Mouse (Mus musculus) retina, postnatal 7 days (tissue): ENCODE results near the gene Fam136a.
A peak's percentile ranks its signal among the peaks of the same experiment; 100 is the strongest.
"Not testable (repeated sequence)": the region's sequence is repeated elsewhere in the genome, so short reads cannot be mapped to it uniquely, and the experiment has no call there.

Experiments
- DNase-seq: peaks from one replicate; pipeline ENCODE4 v3.0.0-alpha.2; 2012; ENCODE audit warnings: low read depth, low spot score

Fam136a gene

GRCm38 (mm10) chr6:86366853-86367249 is 1.4 kb downstream of the Fam136a start:
- DNase-seq: no peak

- no peak for DNase-seq
These were observed 3.0 kb downstream of the Fam136a start for GRCm38 (mm10) chr6:86368479-86368878.

- DNase-seq: no peak
These were observed 4.8 kb downstream of the Fam136a start for GRCm38 (mm10) chr6:86370093-86370713.

- DNase-seq: no peak
These were observed 5.4 kb downstream of the Fam136a start, which contains the start of gene Snrpg for GRCm38 (mm10) chr6:86370764-86371339. Snrpg (plus strand) TSS chr6:86371304.

- peak; percentile 91 for DNase-seq
These were observed 6.0 kb downstream of the Fam136a start for GRCm38 (mm10) chr6:86371340-86371911.

GRCm38 (mm10) chr6:86371950-86372516 is 6.6 kb downstream of the Fam136a start:
- no peak for DNase-seq

GRCm38 (mm10) chr6:86373556-86373955 is 8.1 kb downstream of the Fam136a start:
- DNase-seq: no peak

- no peak for DNase-seq
These were observed 12.9 kb downstream of the Fam136a start for GRCm38 (mm10) chr6:86378341-86378740.

GRCm38 (mm10) chr6:86380112-86380511 is 14.7 kb downstream of the Fam136a start:
- DNase-seq: not testable (repeated sequence)

- no peak for DNase-seq
These were observed 17.1 kb downstream of the Fam136a start for GRCm38 (mm10) chr6:86382551-86382950.

GRCm38 (mm10) chr6:86383370-86383769 is 17.9 kb downstream of the Fam136a start:
- DNase-seq: no peak

- no peak for DNase-seq
These were observed 19.2 kb downstream of the Fam136a start for GRCm38 (mm10) chr6:86384692-86385091.

- DNase-seq: no peak
These were observed 20.1 kb downstream of the Fam136a start for GRCm38 (mm10) chr6:86385362-86386104.

GRCm38 (mm10) chr6:86387313-86387712 is 21.9 kb downstream of the Fam136a start:
- DNase-seq: no peak

- no peak for DNase-seq
These were observed 23.0 kb downstream of the Fam136a start for GRCm38 (mm10) chr6:86388461-86388860.

- DNase-seq: no peak
These were observed 25.9 kb downstream of the Fam136a start for GRCm38 (mm10) chr6:86391326-86391725.

GRCm38 (mm10) chr6:86393187-86393586 is 27.7 kb downstream of the Fam136a start:
- DNase-seq: no peak

- no peak for DNase-seq
These were observed 28.8 kb downstream of the Fam136a start for GRCm38 (mm10) chr6:86394078-86394720.

- DNase-seq: no peak
These were observed 29.6 kb downstream of the Fam136a start for GRCm38 (mm10) chr6:86395021-86395420.

- DNase-seq: no peak
These were observed 30.5 kb downstream of the Fam136a start for GRCm38 (mm10) chr6:86395969-86396368.

- peak; percentile 71 for DNase-seq
These were observed 31.3 kb downstream of the Fam136a start, which contains the start of gene Pcyox1 for GRCm38 (mm10) chr6:86396581-86397256. Pcyox1 (minus strand) TSS chr6:86397154.
